Mouse (Mus musculus) neural tube, embryonic 13.5 days (tissue): Measurements from ENCODE around the gene Nedd4. TPM values are rescaled to one million over a fixed set of nuclear protein-coding genes. Genes with fewer than 3 reads are reported as not detected.

Source experiments
- ATAC-seq: fragments of 200-750 bp; cut with Nextera tagmentation; 2 replicates; pipeline ENCODE4 v1.8.0; 2017; ENCODE audit warnings: low read depth, mild to moderate bottlenecking, moderate TSS enrichment, moderate library complexity
- H3K27ac ChIP-seq: fragments of 300-500 bp; sonication (generic); replicated peaks from 2 replicates; pipeline ENCODE4 v1.5.1; 2015; ENCODE audit warnings: moderate library complexity, mild to moderate bottlenecking, inconsistent platforms
- H3K27me3 ChIP-seq: fragments of 300-500 bp; sonication (generic); 2 replicates; pipeline ENCODE4 v1.6.1; 2015; ENCODE audit warnings: mild to moderate bottlenecking, inconsistent platforms
- H3K36me3 ChIP-seq: fragments of 300-500 bp; sonication (generic); 2 replicates; pipeline ENCODE4 v1.6.1; 2015; ENCODE audit warnings: mild to moderate bottlenecking, inconsistent platforms
- H3K4me1 ChIP-seq: fragments of 300-500 bp; sonication (generic); replicated peaks from 2 replicates; pipeline ENCODE4 v1.6.1; 2015; ENCODE audit warnings: inconsistent platforms
- H3K4me2 ChIP-seq: fragments of 300-500 bp; sonication (generic); 2 replicates; pipeline ENCODE4 v1.6.1; 2015; ENCODE audit warnings: inconsistent platforms, mild to moderate bottlenecking, moderate library complexity
- H3K4me3 ChIP-seq: fragments of 300-500 bp; sonication (generic); 2 replicates; pipeline ENCODE4 v1.5.1; 2015; ENCODE audit warnings: mild to moderate bottlenecking, inconsistent platforms
- H3K9ac ChIP-seq: fragments of 300-500 bp; sonication (generic); 2 replicates; pipeline ENCODE4 v1.6.1; 2015; ENCODE audit warnings: moderate library complexity, mild to moderate bottlenecking, inconsistent platforms
- H3K9me3 ChIP-seq: fragments of 300-500 bp; sonication (generic); 2 replicates; pipeline ENCODE4 v1.6.1; 2016; ENCODE audit warnings: inconsistent platforms
- WGBS: fragments of 180-500 bp; shearing (Covaris S2); methylation state at CpG from one replicate; pipeline ENCODE4 v1.1.7; 2015; 5-methylcytosine and 5-hydroxymethylcytosine counted together
- polyA plus RNA-seq: library from polyadenylated mRNA; unstranded; fragments of >200 nt; fragmentation: Nextera tagmentation; extraction: Ambion mirVana; gene quantifications from 2 replicates; pipeline ENCODE4 v1.2.1, GENCODE M21; 2015

Nedd4 gene
- polyA plus RNA-seq, 1 experiment from 2014 or later, result 475 TPM

- H3K27me3 ChIP-seq, result no peaks in the 10 kb centered on the region
- peaks cover 32% of the 10 kb centered on the region for H3K4me1 ChIP-seq
- WGBS, result 62% methylated on average over 6 of the region's 6 CpGs
- H3K4me3 ChIP-seq, result no peak overlapping the region
- H3K27ac ChIP-seq, result no peak overlapping the region
- H3K36me3 ChIP-seq, result no peaks in the 10 kb centered on the region
- no peak for ATAC-seq
- H3K9me3 ChIP-seq, result no peaks in the 10 kb centered on the region
- no peak overlapping the region for H3K9ac ChIP-seq
- no peak overlapping the region for H3K4me2 ChIP-seq
Measured at GRCm38 (mm10) chr9:72654593-72655242, 7.4 kb upstream of the Nedd4 start.

- no peak for ATAC-seq
- Histone ChIP-seq H3K36me3 (no peaks in the 10 kb centered on the region), H3K27me3 (no peaks in the 10 kb centered on the region), H3K4me1 (peaks cover 37% of the 10 kb centered on the region), H3K27ac (no peak overlapping the region), H3K9me3 (no peaks in the 10 kb centered on the region), H3K4me2 (no peak overlapping the region), H3K4me3 (no peak overlapping the region), H3K9ac (no peak overlapping the region)
- whole genome bisulfite sequencing, result 76% methylated on average over 5 of the region's 5 CpGs
Measured at GRCm38 (mm10) chr9:72655602-72656001, 6.5 kb upstream of the Nedd4 start.

- Histone ChIP-seq H3K4me2 (no peak overlapping the region), H3K27ac (no peak overlapping the region), H3K9me3 (no peaks in the 10 kb centered on the region), H3K36me3 (no peaks in the 10 kb centered on the region), H3K27me3 (no peaks in the 10 kb centered on the region), H3K4me1 (peaks cover 44% of the 10 kb centered on the region), H3K9ac (no peak overlapping the region), H3K4me3 (no peak overlapping the region)
- ATAC-seq, result no peak
- 16% methylated on average over 4 of the region's 4 CpGs for WGBS
Measured at GRCm38 (mm10) chr9:72656491-72656890, 5.7 kb upstream of the Nedd4 start.

- Histone ChIP-seq H3K9ac (no peak overlapping the region), H3K4me3 (no peak overlapping the region), H3K4me1 (peaks cover 45% of the 10 kb centered on the region), H3K36me3 (no peaks in the 10 kb centered on the region), H3K27ac (no peak overlapping the region), H3K9me3 (no peaks in the 10 kb centered on the region), H3K4me2 (no peak overlapping the region), H3K27me3 (no peaks in the 10 kb centered on the region)
- ATAC-seq, result no peak
- WGBS, result 21% methylated on average over 3 of the region's 3 CpGs
Measured at GRCm38 (mm10) chr9:72656940-72657339, 5.2 kb upstream of the Nedd4 start.

- H3K4me2 ChIP-seq, result no peak overlapping the region
- peaks cover 39% of the 10 kb centered on the region for H3K4me1 ChIP-seq
- H3K9ac ChIP-seq, result no peak overlapping the region
- no peak overlapping the region for H3K4me3 ChIP-seq
- no peaks in the 10 kb centered on the region for H3K27me3 ChIP-seq
- ATAC-seq, result no peak
- no peaks in the 10 kb centered on the region for H3K36me3 ChIP-seq
- H3K27ac ChIP-seq, result no peak overlapping the region
- no peaks in the 10 kb centered on the region for H3K9me3 ChIP-seq
- WGBS, result 73% methylated on average over 1 of the region's 1 CpGs
Measured at GRCm38 (mm10) chr9:72657694-72658093, 4.5 kb upstream of the Nedd4 start.

- WGBS, result 69% methylated on average over 4 of the region's 4 CpGs
- no peak overlapping the region for H3K4me3 ChIP-seq
Measured at GRCm38 (mm10) chr9:72660139-72660538, 2.0 kb upstream of the Nedd4 start.

GRCm38 (mm10) chr9:72660911-72661310, 1.2 kb upstream of the Nedd4 start:
- H3K36me3 ChIP-seq, result peaks cover 6% of the 10 kb centered on the region; the same call in 1 of the 2 replicates
- H3K4me1 ChIP-seq, result peaks cover 50% of the 10 kb centered on the region
- WGBS, result 43% methylated on average over 1 of the region's 1 CpGs
- ATAC-seq, result no peak
- no peak overlapping the region for H3K4me3 ChIP-seq
- H3K9ac ChIP-seq, result peak overlapping the region; percentile 100; the same call in 1 of the 2 replicates
- no peaks in the 10 kb centered on the region for H3K9me3 ChIP-seq
- no peaks in the 10 kb centered on the region for H3K27me3 ChIP-seq
- peak overlapping the region; percentile 99 for H3K27ac ChIP-seq
- H3K4me2 ChIP-seq, result 0 out of 2 replicates have a peak overlapping the region, but pooled peaks have one; percentile 92

More at GRCm38 (mm10) chr9:72660139-72660538, 2.0 kb upstream of the Nedd4 start:
- Histone ChIP-seq H3K4me2 (no peak overlapping the region), H3K9me3 (no peaks in the 10 kb centered on the region), H3K27me3 (no peaks in the 10 kb centered on the region), H3K9ac (no peak overlapping the region), H3K36me3 (no peaks in the 10 kb centered on the region), H3K4me1 (peaks cover 49% of the 10 kb centered on the region), H3K27ac (no peak overlapping the region)
- ATAC-seq, result no peak

- Histone ChIP-seq H3K36me3 (peaks cover 10% of the 10 kb centered on the region), H3K9me3 (no peaks in the 10 kb centered on the region), H3K4me2 (peak overlapping the region; percentile 92), H3K4me3 (peak overlapping the region; percentile 99), H3K4me1 (peaks cover 50% of the 10 kb centered on the region), H3K9ac (peak overlapping the region; percentile 100), H3K27ac (peak overlapping the region; percentile 99), H3K27me3 (no peaks in the 10 kb centered on the region)
- under 1% methylated on average over 13 of the region's 13 CpGs for WGBS
- no peak for ATAC-seq
Measured at GRCm38 (mm10) chr9:72661561-72661894, 618 bp upstream of the Nedd4 start.

GRCm38 (mm10) chr9:72662691-72663533, 766 bp downstream of the Nedd4 start:
- H3K4me2 ChIP-seq, result peak overlapping the region; percentile 92
- H3K27ac ChIP-seq, result peak overlapping the region; percentile 99
- peaks cover 54% of the 10 kb centered on the region for H3K4me1 ChIP-seq
- H3K9ac ChIP-seq, result peak overlapping the region; percentile 100
- H3K27me3 ChIP-seq, result no peaks in the 10 kb centered on the region
- WGBS, result under 1% methylated on average over 53 of the region's 55 CpGs
- ATAC-seq, result peak; percentile 45
- peak overlapping the region; percentile 99 for H3K4me3 ChIP-seq
- H3K36me3 ChIP-seq, result peaks cover 17% of the 10 kb centered on the region
- no peaks in the 10 kb centered on the region for H3K9me3 ChIP-seq

GRCm38 (mm10) chr9:72663534-72663918, 1.4 kb downstream of the Nedd4 start:
- Histone ChIP-seq H3K27ac (peak overlapping the region; percentile 99), H3K36me3 (peaks cover 17% of the 10 kb centered on the region), H3K9me3 (no peaks in the 10 kb centered on the region), H3K4me3 (peak overlapping the region; percentile 99), H3K4me1 (peaks cover 54% of the 10 kb centered on the region), H3K9ac (peak overlapping the region; percentile 100), H3K27me3 (no peaks in the 10 kb centered on the region), H3K4me2 (peak overlapping the region; percentile 92)
- WGBS, result 8% methylated on average over 10 of the region's 10 CpGs
- ATAC-seq, result no peak

- WGBS, result 21% methylated on average over 12 of the region's 12 CpGs
- peaks cover 64% of the 10 kb centered on the region for H3K4me1 ChIP-seq
- H3K9me3 ChIP-seq, result no peaks in the 10 kb centered on the region
- H3K36me3 ChIP-seq, result peaks cover 26% of the 10 kb centered on the region
- peak overlapping the region; percentile 92 for H3K4me2 ChIP-seq
- peak overlapping the region; percentile 99 for H3K27ac ChIP-seq
- no peaks in the 10 kb centered on the region for H3K27me3 ChIP-seq
- H3K9ac ChIP-seq, result peak overlapping the region; percentile 100
- peak overlapping the region; percentile 99 for H3K4me3 ChIP-seq
- no peak for ATAC-seq
Measured at GRCm38 (mm10) chr9:72664409-72665351, 2.5 kb downstream of the Nedd4 start.
